Mouse (Mus musculus): ENCODE measurements around the gene Akt1s1.

Akt1s1 gene

DNA sequence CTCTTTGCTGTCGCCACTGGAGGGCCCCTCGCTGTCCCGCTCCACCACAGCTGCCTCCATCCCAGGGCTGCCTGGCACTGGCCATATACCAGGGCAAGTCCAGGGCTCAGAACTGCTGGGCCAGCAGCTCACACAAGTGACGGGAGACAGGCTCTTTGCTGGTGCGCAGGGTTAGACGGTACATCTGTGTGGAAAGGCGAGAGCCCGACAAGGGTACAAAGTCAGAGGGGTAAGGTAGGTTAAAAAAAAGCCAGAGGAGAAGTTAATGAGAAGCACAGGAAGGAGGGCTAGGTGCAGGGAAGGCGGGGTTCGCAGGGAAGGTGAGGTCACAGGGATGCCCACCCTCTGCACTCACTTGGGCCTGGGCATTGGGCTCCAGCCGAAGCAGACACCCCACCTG, 51.8 kb downstream of the Akt1s1 start:
- no peak for DNase-seq (ENCODE audit: low spot score in 2 of 2)

DNA sequence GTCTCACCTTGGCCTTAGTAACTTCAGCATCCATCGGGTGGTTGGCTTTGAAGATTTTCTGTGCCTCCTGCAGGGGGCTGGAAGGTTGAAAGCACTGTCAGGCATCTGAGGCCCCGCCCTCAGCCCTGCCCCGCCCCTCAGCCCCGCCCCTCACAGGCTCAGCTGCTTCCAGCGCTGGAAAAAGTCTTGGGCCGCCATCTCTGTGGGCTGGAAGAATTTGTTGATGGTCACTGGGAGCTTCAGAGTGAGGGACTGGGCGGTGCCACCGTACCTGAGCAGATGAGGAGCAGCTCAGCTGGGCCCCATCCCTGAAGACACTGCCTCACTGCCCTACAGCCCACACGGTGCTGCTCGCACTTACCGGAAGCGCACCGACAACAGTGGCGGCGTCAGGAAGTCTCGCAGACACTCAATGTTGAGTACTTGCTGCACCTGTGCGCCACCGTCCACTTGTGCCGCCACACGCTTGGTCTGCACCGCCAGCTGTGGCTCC, 52.5 kb downstream of the Akt1s1 start:
- DNase-seq (ENCODE audit: low spot score in 2 of 2) = no peak

Measured in spleen, postnatal 4 days (tissue).